Mouse (Mus musculus): Measurements from ENCODE around the gene Cnn3. TPM values are rescaled to one million over a fixed set of nuclear protein-coding genes. Genes with fewer than 3 reads are reported as not detected.
A peak's percentile ranks its signal among the peaks of the same experiment; 100 is the strongest.

The Cnn3 gene
- polyA plus RNA-seq, 1 experiment from 2014 or later = 375 TPM

- H3K4me3 ChIP-seq (ENCODE audit: low read length) = no peak overlapping the region
- no peaks in the 10 kb centered on the region for H3K9me3 ChIP-seq (ENCODE audit: control insufficient read depth, low read length)
- peaks cover 9% of the 10 kb centered on the region for H3K4me1 ChIP-seq (ENCODE audit: control insufficient read depth, insufficient read depth, low read length)
- ATAC-seq = peak; percentile 77
- peak overlapping the region; percentile 39; the same call in 1 of the 2 replicates for H3K4me2 ChIP-seq (ENCODE audit: low read depth, low read length)
- H3K27ac ChIP-seq (ENCODE audit: low read length) = peak overlapping the region; percentile 75
- H3K27me3 ChIP-seq (replicated peaks; ENCODE audit: control insufficient read depth, insufficient read depth, low read length) = no peaks in the 10 kb centered on the region
- peak overlapping the region; percentile 41 for H3K9ac ChIP-seq (ENCODE audit: low read depth, low read length)
- no peaks in the 10 kb centered on the region for H3K36me3 ChIP-seq (ENCODE audit: control insufficient read depth, insufficient read depth, low read length)
- 2% methylated on average over 13 of the region's 13 CpGs for WGBS
Measured at GRCm38 (mm10) chr3:121469185-121469975, 43.1 kb downstream of the Cnn3 start.

- Histone ChIP-seq H3K36me3 (ENCODE audit: control insufficient read depth, insufficient read depth, low read length) (no peaks in the 10 kb centered on the region), H3K27ac (ENCODE audit: low read length) (no peak overlapping the region), H3K4me1 (ENCODE audit: control insufficient read depth, insufficient read depth, low read length) (peaks cover 9% of the 10 kb centered on the region), H3K9ac (ENCODE audit: low read depth, low read length) (no peak overlapping the region), H3K4me2 (ENCODE audit: low read depth, low read length) (no peak overlapping the region), H3K4me3 (ENCODE audit: low read length) (no peak overlapping the region), H3K9me3 (ENCODE audit: control insufficient read depth, low read length) (no peaks in the 10 kb centered on the region), H3K27me3 (replicated peaks; ENCODE audit: control insufficient read depth, insufficient read depth, low read length) (no peaks in the 10 kb centered on the region)
- 65% methylated on average over 11 of the region's 11 CpGs for WGBS
- peak; percentile 27; the same call in 1 of the 2 replicates for ATAC-seq
Measured at GRCm38 (mm10) chr3:121471703-121472102, 45.4 kb downstream of the Cnn3 start.

GRCm38 (mm10) chr3:121474738-121475137, 48.4 kb downstream of the Cnn3 start:
- H3K36me3 ChIP-seq (ENCODE audit: control insufficient read depth, insufficient read depth, low read length) = no peaks in the 10 kb centered on the region
- no peak overlapping the region for H3K4me3 ChIP-seq (ENCODE audit: low read length)
- H3K4me2 ChIP-seq (ENCODE audit: low read depth, low read length) = no peak overlapping the region
- no peak for ATAC-seq
- WGBS = 67% methylated on average over 3 of the region's 3 CpGs
- no peaks in the 10 kb centered on the region for H3K27me3 ChIP-seq (replicated peaks; ENCODE audit: control insufficient read depth, insufficient read depth, low read length)
- H3K27ac ChIP-seq (ENCODE audit: low read length) = no peak overlapping the region
- no peaks in the 10 kb centered on the region for H3K9me3 ChIP-seq (ENCODE audit: control insufficient read depth, low read length)
- H3K9ac ChIP-seq (ENCODE audit: low read depth, low read length) = no peak overlapping the region
- 0 out of 2 replicates have a peak, but pooled peaks cover 2% of the 10 kb centered on the region for H3K4me1 ChIP-seq (ENCODE audit: control insufficient read depth, insufficient read depth, low read length)

- H3K4me2 ChIP-seq (ENCODE audit: low read depth, low read length) = no peak overlapping the region
- no peak overlapping the region for H3K4me3 ChIP-seq (ENCODE audit: low read length)
- ATAC-seq = no peak
- no peaks in the 10 kb centered on the region for H3K9me3 ChIP-seq (ENCODE audit: control insufficient read depth, low read length)
- H3K4me1 ChIP-seq (ENCODE audit: control insufficient read depth, insufficient read depth, low read length) = no peaks in the 10 kb centered on the region
- H3K27me3 ChIP-seq (replicated peaks; ENCODE audit: control insufficient read depth, insufficient read depth, low read length) = no peaks in the 10 kb centered on the region
- no peak overlapping the region for H3K27ac ChIP-seq (ENCODE audit: low read length)
- WGBS = 63% methylated on average over 26 of the region's 26 CpGs
- no peak overlapping the region for H3K9ac ChIP-seq (ENCODE audit: low read depth, low read length)
- H3K36me3 ChIP-seq (ENCODE audit: control insufficient read depth, insufficient read depth, low read length) = no peaks in the 10 kb centered on the region
Measured at GRCm38 (mm10) chr3:121480030-121480960, 54.0 kb downstream of the Cnn3 start.

- no peaks in the 10 kb centered on the region for H3K4me1 ChIP-seq (ENCODE audit: control insufficient read depth, insufficient read depth, low read length)
- no peak overlapping the region for H3K4me3 ChIP-seq (ENCODE audit: low read length)
- no peak overlapping the region for H3K9ac ChIP-seq (ENCODE audit: low read depth, low read length)
- H3K9me3 ChIP-seq (ENCODE audit: control insufficient read depth, low read length) = no peaks in the 10 kb centered on the region
- WGBS = 66% methylated on average over 7 of the region's 8 CpGs
- H3K4me2 ChIP-seq (ENCODE audit: low read depth, low read length) = no peak overlapping the region
- no peaks in the 10 kb centered on the region for H3K36me3 ChIP-seq (ENCODE audit: control insufficient read depth, insufficient read depth, low read length)
- no peak for ATAC-seq
- no peak overlapping the region for H3K27ac ChIP-seq (ENCODE audit: low read length)
- H3K27me3 ChIP-seq (replicated peaks; ENCODE audit: control insufficient read depth, insufficient read depth, low read length) = no peaks in the 10 kb centered on the region
Measured at GRCm38 (mm10) chr3:121480961-121481436, 54.7 kb downstream of the Cnn3 start.

GRCm38 (mm10) chr3:121481564-121481963, 55.3 kb downstream of the Cnn3 start:
- no peak for ATAC-seq
- Histone ChIP-seq H3K9me3 (ENCODE audit: control insufficient read depth, low read length) (no peaks in the 10 kb centered on the region), H3K27ac (ENCODE audit: low read length) (no peak overlapping the region), H3K36me3 (ENCODE audit: control insufficient read depth, insufficient read depth, low read length) (no peaks in the 10 kb centered on the region), H3K4me3 (ENCODE audit: low read length) (no peak overlapping the region), H3K4me2 (ENCODE audit: low read depth, low read length) (no peak overlapping the region), H3K4me1 (ENCODE audit: control insufficient read depth, insufficient read depth, low read length) (no peaks in the 10 kb centered on the region), H3K27me3 (replicated peaks; ENCODE audit: control insufficient read depth, insufficient read depth, low read length) (no peaks in the 10 kb centered on the region), H3K9ac (ENCODE audit: low read depth, low read length) (no peak overlapping the region)
- 53% methylated on average over 6 of the region's 6 CpGs for WGBS

- ATAC-seq = no peak
- Histone ChIP-seq H3K9me3 (ENCODE audit: control insufficient read depth, low read length) (no peaks in the 10 kb centered on the region), H3K4me2 (ENCODE audit: low read depth, low read length) (no peak overlapping the region), H3K4me1 (ENCODE audit: control insufficient read depth, insufficient read depth, low read length) (no peaks in the 10 kb centered on the region), H3K27ac (ENCODE audit: low read length) (no peak overlapping the region), H3K9ac (ENCODE audit: low read depth, low read length) (no peak overlapping the region), H3K4me3 (ENCODE audit: low read length) (no peak overlapping the region), H3K36me3 (ENCODE audit: control insufficient read depth, insufficient read depth, low read length) (no peaks in the 10 kb centered on the region), H3K27me3 (replicated peaks; ENCODE audit: control insufficient read depth, insufficient read depth, low read length) (no peaks in the 10 kb centered on the region)
- WGBS = 52% methylated on average over 25 of the region's 25 CpGs
Measured at GRCm38 (mm10) chr3:121483266-121484161, 57.2 kb downstream of the Cnn3 start.

- WGBS = 78% methylated on average over 2 of the region's 2 CpGs
- Histone ChIP-seq H3K27me3 (replicated peaks; ENCODE audit: control insufficient read depth, insufficient read depth, low read length) (no peaks in the 10 kb centered on the region), H3K4me1 (ENCODE audit: control insufficient read depth, insufficient read depth, low read length) (peaks cover 4% of the 10 kb centered on the region; the same call in 1 of the 2 replicates), H3K4me2 (ENCODE audit: low read depth, low read length) (no peak overlapping the region), H3K9ac (ENCODE audit: low read depth, low read length) (no peak overlapping the region), H3K27ac (ENCODE audit: low read length) (no peak overlapping the region), H3K9me3 (ENCODE audit: control insufficient read depth, low read length) (no peaks in the 10 kb centered on the region), H3K4me3 (ENCODE audit: low read length) (no peak overlapping the region), H3K36me3 (ENCODE audit: control insufficient read depth, insufficient read depth, low read length) (no peaks in the 10 kb centered on the region)
- ATAC-seq = no peak
Measured at GRCm38 (mm10) chr3:121485201-121485600, 58.9 kb downstream of the Cnn3 start.

Data from intestine, embryonic 16.5 days (tissue).